ENCODE assay signal across 12 mouse cellular contexts in genomic region chr10:94572772-94573171, GRCm38 (mm10).
A peak's percentile ranks its signal among the peaks of the same experiment; 100 is the strongest.
DNase-seq lines count a peak whose midpoint lies in the region; ATAC-seq lines count a peak whose summit lies in the region.
"Had no signal": no experiment of that assay in that cellular context is flagged by ENCODE, and none has a peak within 500 bp of the region (broad histone marks: within the 10 kb centered on the region; RNA-seq: fewer than 3 reads in every experiment).

No protein-coding gene starts in this region.

- H3K4me3 ChIP-seq in hindbrain, embryonic 16.5 days (ENCODE audit: low read length), result no peak overlapping the region
- no peak overlapping the region for H3K4me3 ChIP-seq in hindbrain, embryonic 10.5 days
- no peak overlapping the region for H3K4me3 ChIP-seq in midbrain, embryonic 15.5 days
- no peak overlapping the region for H3K4me3 ChIP-seq in midbrain, embryonic 10.5 days
- H3K4me3 ChIP-seq: intestine, embryonic 15.5 days had no signal

- H3K27ac ChIP-seq in hindbrain, embryonic 16.5 days (ENCODE audit: low read depth, low read length), result no peak overlapping the region
- no peak overlapping the region for H3K27ac ChIP-seq in hindbrain, embryonic 10.5 days
- H3K27ac ChIP-seq in midbrain, embryonic 15.5 days, result 0 out of 2 replicates have a peak overlapping the region, but pooled peaks have one; percentile 6
- H3K27ac ChIP-seq in midbrain, embryonic 10.5 days (replicated peaks), result no peak overlapping the region
- H3K27ac ChIP-seq: intestine, embryonic 15.5 days; liver, embryonic 14.5 days had no signal

- H3K4me2 ChIP-seq in hindbrain, embryonic 16.5 days (ENCODE audit: low read length), result no peak overlapping the region
- H3K4me2 ChIP-seq in midbrain, embryonic 15.5 days, result no peak overlapping the region
- H3K4me2 ChIP-seq: intestine, embryonic 15.5 days; midbrain, embryonic 11.5 days had no signal

- peak; percentile 54 for DNase-seq in adrenal gland, postnatal 14 days
- no peak for DNase-seq in adrenal gland, adult 8-10 months
- DNase-seq in hindbrain, embryonic 10.5 days (ENCODE audit: low spot score), result no peak
- no peak for DNase-seq in midbrain, embryonic 10.5 days (ENCODE audit: low spot score)
- no peak for DNase-seq in spleen, postnatal 36 days (ENCODE audit: low spot score in 2 of 2)
- DNase-seq: cerebellum, adult 2 months had no signal

- H3K9ac ChIP-seq in hindbrain, embryonic 16.5 days (ENCODE audit: low read depth, low read length), result no peak overlapping the region
- no peak overlapping the region for H3K9ac ChIP-seq in midbrain, embryonic 15.5 days
- H3K9ac ChIP-seq: intestine, embryonic 15.5 days; liver, embryonic 14.5 days had no signal

- H3K27me3 ChIP-seq in hindbrain, embryonic 16.5 days (replicated peaks; ENCODE audit: control insufficient read depth, insufficient read depth, low read length), result no peaks in the 10 kb centered on the region
- H3K27me3 ChIP-seq in hindbrain, embryonic 10.5 days (ENCODE audit: insufficient read depth, poor library complexity, severe bottlenecking), result no peaks in the 10 kb centered on the region
- no peaks in the 10 kb centered on the region for H3K27me3 ChIP-seq in midbrain, embryonic 15.5 days (replicated peaks)
- H3K27me3 ChIP-seq in midbrain, embryonic 10.5 days (ENCODE audit: low read depth, poor library complexity, severe bottlenecking), result no peaks in the 10 kb centered on the region
- H3K27me3 ChIP-seq: intestine, embryonic 15.5 days had no signal

- no peaks in the 10 kb centered on the region for H3K36me3 ChIP-seq in hindbrain, embryonic 16.5 days (ENCODE audit: control insufficient read depth, insufficient read depth, low read length)
- H3K36me3 ChIP-seq in hindbrain, embryonic 10.5 days, result no peaks in the 10 kb centered on the region
- no peaks in the 10 kb centered on the region for H3K36me3 ChIP-seq in midbrain, embryonic 15.5 days (replicated peaks)
- H3K36me3 ChIP-seq in midbrain, embryonic 10.5 days, result no peaks in the 10 kb centered on the region
- H3K36me3 ChIP-seq: intestine, embryonic 15.5 days had no signal

- H3K9me3 ChIP-seq in hindbrain, embryonic 16.5 days (ENCODE audit: control insufficient read depth, low read length), result no peaks in the 10 kb centered on the region
- no peaks in the 10 kb centered on the region for H3K9me3 ChIP-seq in hindbrain, embryonic 10.5 days
- no peaks in the 10 kb centered on the region for H3K9me3 ChIP-seq in midbrain, embryonic 15.5 days
- no peaks in the 10 kb centered on the region for H3K9me3 ChIP-seq in midbrain, embryonic 10.5 days (replicated peaks)
- H3K9me3 ChIP-seq: intestine, embryonic 15.5 days had no signal

- H3K4me1 ChIP-seq in hindbrain, embryonic 16.5 days (ENCODE audit: control insufficient read depth, insufficient read depth, low read depth, low read length), result no peaks in the 10 kb centered on the region; the same call in 1 of the 2 replicates
- peaks cover 14% of the 10 kb centered on the region for H3K4me1 ChIP-seq in hindbrain, embryonic 10.5 days (replicated peaks)
- H3K4me1 ChIP-seq in midbrain, embryonic 15.5 days, result 0 out of 2 replicates have a peak, but pooled peaks cover 6% of the 10 kb centered on the region
- H3K4me1 ChIP-seq in midbrain, embryonic 10.5 days, result no peaks in the 10 kb centered on the region

- 59% methylated on average over 12 of the region's 12 CpGs for WGBS in hindbrain, embryonic 16.5 days
- 74% methylated on average over 12 of the region's 12 CpGs for WGBS in hindbrain, embryonic 10.5 days
- 61% methylated on average over 12 of the region's 12 CpGs for WGBS in midbrain, embryonic 15.5 days
- 78% methylated on average over 12 of the region's 12 CpGs for WGBS in midbrain, embryonic 10.5 days

- ATAC-seq in hindbrain, embryonic 16.5 days, result peak; percentile 32; the same call in 1 of the 2 replicates
- no peak; the same call in 1 of the 2 replicates for ATAC-seq in midbrain, embryonic 15.5 days (replicated peaks)
- no peak for ATAC-seq in CD4-positive, CD25-positive, alpha-beta regulatory T cell, adult 4 months
- ATAC-seq: intestine, embryonic 15.5 days had no signal
